Mouse (Mus musculus) MEL (cell line): Measurements from ENCODE around the gene Pten. TPM values are rescaled to one million over a fixed set of nuclear protein-coding genes. Genes with fewer than 3 reads are reported as not detected.

ENCODE experiments used
- DNase-seq: peaks from one replicate; pipeline ENCODE4 v3.0.0; 2011; ENCODE audit warnings: low read depth, low spot score
- H3K27ac ChIP-seq: 2 replicates; pipeline ENCODE4 v1.5.1; 2012; ENCODE audit warnings: low read depth, mild to moderate bottlenecking, control low read depth, low read length, moderate library complexity; ENCODE audit not compliant: control insufficient read depth
- H3K27me3 ChIP-seq, 2 experiments: fragments of 150-350 bp in 1 of 2; sonication (generic) in 1 of 2; 2 replicates each; pipeline ENCODE4 v1.6.1; 2012; ENCODE audit warnings: low read length in 2 of 2, mild to moderate bottlenecking in 2 of 2, improper control_type of control experiment in 1 of 2, moderate library complexity in 1 of 2; ENCODE audit not compliant: insufficient read depth in 2 of 2, control insufficient read depth in 1 of 2
- H3K36me3 ChIP-seq, 2 experiments: 2 replicates each; pipeline ENCODE4 v1.6.1; 2012 to 2014; ENCODE audit warnings: low read length in 2 of 2, improper control_type of control experiment in 1 of 2, inconsistent platforms in 1 of 2, mild to moderate bottlenecking in 1 of 2; ENCODE audit not compliant: insufficient read depth in 2 of 2, control insufficient read depth in 1 of 2
- H3K4me1 ChIP-seq, 2 experiments: fragments of 150-350 bp in 1 of 2; sonication (generic) in 1 of 2; 2 replicates each; pipeline ENCODE4 v1.6.1; 2012; ENCODE audit warnings: low read length in 2 of 2, improper control_type of control experiment in 1 of 2, mild to moderate bottlenecking in 1 of 2; ENCODE audit not compliant: insufficient read depth in 2 of 2, control insufficient read depth in 1 of 2
- H3K4me3 ChIP-seq, 2 experiments: fragments of 150-350 bp in 1 of 2; sonication (generic) in 1 of 2; 2 replicates each; pipeline ENCODE4 v1.5.1; 2012; ENCODE audit warnings: low read depth in 2 of 2, low read length in 2 of 2, mild to moderate bottlenecking in 2 of 2, moderate library complexity in 2 of 2, control low read depth in 1 of 2, improper control_type of control experiment in 1 of 2; ENCODE audit not compliant: control insufficient read depth in 1 of 2, insufficient read depth in 1 of 2
- H3K79me2 ChIP-seq: 2 replicates; pipeline ENCODE4 v1.6.1; 2012; ENCODE audit warnings: mild to moderate bottlenecking, low read length, moderate library complexity; ENCODE audit not compliant: control insufficient read depth, poor library complexity, insufficient read depth
- H3K9ac ChIP-seq: 2 replicates; pipeline ENCODE4 v1.6.1; 2012; ENCODE audit warnings: low read depth, mild to moderate bottlenecking, control low read depth, low read length, moderate library complexity; ENCODE audit not compliant: control insufficient read depth, poor library complexity, severe bottlenecking
- H3K9me3 ChIP-seq: fragments of 150-350 bp; sonication (generic); replicated peaks from 2 replicates; pipeline ENCODE4 v1.6.1; 2012; ENCODE audit warnings: mild to moderate bottlenecking, low read length, improper control_type of control experiment, moderate library complexity; ENCODE audit not compliant: insufficient read depth
- CHD1 ChIP-seq: IDR thresholded peaks from 2 replicates; pipeline ENCODE4 v1.6.1; 2012; ENCODE audit warnings: low read depth, mild to moderate bottlenecking, inconsistent platforms, low read length, improper control_type of control experiment
- CHD2 ChIP-seq: IDR thresholded peaks from 2 replicates; pipeline ENCODE4 v1.6.1; 2011; ENCODE audit warnings: low read length, improper control_type of control experiment
- CTCF ChIP-seq, 3 experiments: IDR thresholded peaks in 2 of 3; conservative IDR thresholded peaks in 1 of 3; 2 replicates each; pipeline ENCODE4 v1.5.1; 2011 to 2012; ENCODE audit warnings: low read length in 3 of 3, low read depth in 2 of 3, mild to moderate bottlenecking in 2 of 3, improper control_type of control experiment in 1 of 3, inconsistent platforms in 1 of 3, mixed read lengths in 1 of 3, moderate library complexity in 1 of 3; ENCODE audit not compliant: control insufficient read depth in 1 of 3, insufficient read depth in 1 of 3, poor library complexity in 1 of 3, severe bottlenecking in 1 of 3
- ELF1 ChIP-seq: IDR thresholded peaks from 2 replicates; pipeline ENCODE4 v1.6.1; 2014; ENCODE audit warnings: low read depth, mild to moderate bottlenecking, inconsistent platforms, low read length, improper control_type of control experiment, moderate library complexity
- EP300 ChIP-seq, 2 experiments: IDR thresholded peaks; 2 replicates each; pipeline ENCODE4 v1.6.1; 2011; ENCODE audit warnings: improper control_type of control experiment in 2 of 2, low read length in 2 of 2, low read depth in 1 of 2, mild to moderate bottlenecking in 1 of 2
- ETS1 ChIP-seq: IDR thresholded peaks from 2 replicates; pipeline ENCODE4 v1.6.1; 2012; ENCODE audit warnings: low read depth, mild to moderate bottlenecking, inconsistent platforms, low read length, improper control_type of control experiment, moderate library complexity
- HCFC1 ChIP-seq: IDR thresholded peaks from 2 replicates; pipeline ENCODE4 v1.6.1; 2012; ENCODE audit warnings: low read depth, mild to moderate bottlenecking, inconsistent platforms, low read length, improper control_type of control experiment, moderate library complexity
- JUND ChIP-seq: IDR thresholded peaks from 2 replicates; pipeline ENCODE4 v1.6.1; 2011; ENCODE audit warnings: low read depth, mild to moderate bottlenecking, improper control_type of control experiment, low read length
- MAFK ChIP-seq: IDR thresholded peaks from 2 replicates; pipeline ENCODE4 v1.6.1; 2011; ENCODE audit warnings: low read depth, mild to moderate bottlenecking, low read length, improper control_type of control experiment, borderline replicate concordance
- MAX ChIP-seq: IDR thresholded peaks from 2 replicates; pipeline ENCODE4 v1.6.1; 2011; ENCODE audit warnings: low read length, improper control_type of control experiment
- MAZ ChIP-seq: IDR thresholded peaks from 2 replicates; pipeline ENCODE4 v1.6.1; 2012; ENCODE audit warnings: low read depth, mild to moderate bottlenecking, inconsistent platforms, low read length, improper control_type of control experiment
- MXI1 ChIP-seq: IDR thresholded peaks from 2 replicates; pipeline ENCODE4 v1.6.1; 2011; ENCODE audit warnings: mild to moderate bottlenecking, low read depth, low read length, improper control_type of control experiment
- MYC ChIP-seq: IDR thresholded peaks from 2 replicates; pipeline ENCODE4 v1.6.1; 2011; ENCODE audit warnings: low read depth, mild to moderate bottlenecking, low read length, improper control_type of control experiment, moderate library complexity
- NELFE ChIP-seq: IDR thresholded peaks from 2 replicates; pipeline ENCODE4 v1.6.1; 2011; ENCODE audit warnings: low read depth, low read length, improper control_type of control experiment
- NRF1 ChIP-seq: IDR thresholded peaks from 2 replicates; pipeline ENCODE4 v1.6.1; 2014; ENCODE audit warnings: low read depth, mild to moderate bottlenecking, inconsistent platforms, low read length, improper control_type of control experiment, moderate library complexity; ENCODE audit not compliant: poor library complexity, insufficient read depth, severe bottlenecking
- POLR2AphosphoS2 ChIP-seq: IDR thresholded peaks from 2 replicates; pipeline ENCODE4 v1.6.1; 2011; ENCODE audit warnings: low read length, improper control_type of control experiment
- POLR2AphosphoS5 ChIP-seq: IDR thresholded peaks from 2 replicates; pipeline ENCODE4 v1.6.1; 2012; ENCODE audit warnings: low read depth, borderline replicate concordance, mild to moderate bottlenecking, inconsistent platforms, low read length, moderate library complexity, mixed read lengths
- RAD21 ChIP-seq: IDR thresholded peaks from 2 replicates; pipeline ENCODE4 v1.6.1; 2011; ENCODE audit warnings: mild to moderate bottlenecking, low read depth, low read length, improper control_type of control experiment
- RCOR1 ChIP-seq: IDR thresholded peaks from 2 replicates; pipeline ENCODE4 v1.6.1; 2012; ENCODE audit warnings: low read depth, mild to moderate bottlenecking, inconsistent platforms, low read length, improper control_type of control experiment
- TAL1 ChIP-seq: IDR thresholded peaks from 2 replicates; pipeline ENCODE4 v1.6.1; 2012; ENCODE audit warnings: mild to moderate bottlenecking, inconsistent platforms, low read length, moderate library complexity, mixed read lengths
- UBTF ChIP-seq: IDR thresholded peaks from 2 replicates; pipeline ENCODE4 v1.6.1; 2012; ENCODE audit warnings: low read depth, mild to moderate bottlenecking, inconsistent platforms, low read length, improper control_type of control experiment, moderate library complexity, borderline replicate concordance; ENCODE audit not compliant: insufficient read depth
- USF1 ChIP-seq: IDR thresholded peaks from 2 replicates; pipeline ENCODE4 v1.6.1; 2014; ENCODE audit warnings: low read depth, mild to moderate bottlenecking, inconsistent platforms, low read length, improper control_type of control experiment, moderate library complexity
- USF2 ChIP-seq, 2 experiments: IDR thresholded peaks; 2 replicates each; pipeline ENCODE4 v1.6.1; 2011 to 2012; ENCODE audit warnings: improper control_type of control experiment in 2 of 2, low read length in 2 of 2, borderline replicate concordance in 1 of 2, inconsistent platforms in 1 of 2, low read depth in 1 of 2, mild to moderate bottlenecking in 1 of 2; ENCODE audit not compliant: insufficient read depth in 1 of 2
- ZMIZ1 ChIP-seq: IDR thresholded peaks from 2 replicates; pipeline ENCODE4 v1.6.1; 2012; ENCODE audit warnings: low read depth, mild to moderate bottlenecking, inconsistent platforms, low read length, improper control_type of control experiment, moderate library complexity
- polyA plus RNA-seq, 2 experiments: library from polyadenylated mRNA; stranded (reverse) in 1 of 2; unstranded in 1 of 2; fragments of >175 nt in 1 of 2; fragments of >200 nt in 1 of 2; gene quantifications; 2 replicates each; pipeline versions ENCODE4 v1.2.1 to v1.2.4; 2012; ENCODE audit warnings: low replicate concordance in 2 of 2, low read depth in 1 of 2; ENCODE audit not compliant: insufficient read length in 2 of 2, insufficient read depth in 1 of 2, missing spikeins in 1 of 2
- total RNA-seq: library from RNA; depleted of rRNA; stranded (reverse); fragments of 300-350 nt; gene quantifications from 2 replicates; pipeline ENCODE4 v1.2.3, GENCODE M21; 2012

Pten gene
- total and polyA plus RNA-seq, 3 experiments, result 22.7 to 104 (median 35.8) TPM

DNA sequence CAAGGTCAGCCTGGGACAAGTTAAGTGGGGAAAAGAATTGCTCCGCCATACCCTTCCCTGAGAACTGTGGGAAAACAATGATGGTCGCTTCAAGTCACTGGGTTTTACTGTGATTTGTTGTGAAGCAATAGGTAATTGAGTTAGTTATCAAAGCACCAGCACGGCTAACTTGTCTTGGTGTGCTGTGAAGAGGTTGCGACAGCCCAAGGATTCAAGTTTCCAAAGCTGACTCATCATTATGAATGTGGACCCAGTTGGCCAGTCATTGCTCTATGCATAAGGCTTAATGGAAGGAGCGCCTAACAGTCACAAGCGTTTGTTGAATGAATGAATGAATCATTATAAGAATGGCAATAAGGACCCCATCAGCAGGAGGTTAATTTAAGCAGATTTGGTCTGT lies 4.9 kb upstream of the Pten start:
- no peak for DNase-seq
- peaks cover 3% of the 10 kb centered on the region; the same call in 1 of the 2 replicates for H3K79me2 ChIP-seq
- no peaks in the 10 kb centered on the region for H3K9me3 ChIP-seq

DNA sequence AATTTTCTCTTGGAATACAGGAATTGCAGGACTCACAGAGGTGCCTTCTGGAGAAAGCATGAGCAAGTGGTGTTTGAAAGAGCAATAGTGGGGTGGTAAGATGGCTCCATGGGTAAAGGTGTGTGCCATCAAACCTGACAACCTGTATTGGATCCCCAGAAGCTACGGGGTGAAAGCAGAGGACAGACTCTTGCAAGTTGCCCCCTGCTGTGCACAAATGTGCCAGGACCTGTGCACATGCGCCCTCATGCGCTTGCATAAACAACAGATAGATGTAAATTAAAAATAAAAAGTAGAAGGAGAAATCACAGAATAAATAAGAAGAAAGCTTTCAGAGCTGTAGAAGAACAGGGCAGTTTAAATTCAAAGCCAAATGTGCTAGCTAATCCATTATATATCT lies 3.9 kb upstream of the Pten start:
- TF ChIP-seq USF2 (IDR thresholded peaks at IDR 0.05; ENCODE audit: borderline replicate concordance in 1 of 2, insufficient read depth in 1 of 2, low read depth in 1 of 2, low read length in 2 of 2), result no peak
- TF ChIP-seq RCOR1, result no peak
- TF ChIP-seq CHD2, result no peak
- no peak for TF ChIP-seq NRF1
- TF ChIP-seq POLR2AphosphoS5, result no peak
- no peak for TF ChIP-seq ELF1
- TF ChIP-seq MAFK, result no peak
- TF ChIP-seq RAD21, result no peak
- no peak for TF ChIP-seq CTCF (IDR thresholded peaks at IDR 0.05 in 2 of 3, conservative IDR thresholded peaks at IDR 0.05 in 1 of 3; ENCODE audit: control insufficient read depth in 1 of 3, insufficient read depth in 1 of 3, low read depth in 2 of 3, low read length in 3 of 3, poor library complexity in 1 of 3, severe bottlenecking in 1 of 3)
- TF ChIP-seq JUND, result no peak
- no peak for TF ChIP-seq ZMIZ1
- TF ChIP-seq MAX, result no peak
- no peak for TF ChIP-seq MXI1
- TF ChIP-seq CHD1, result no peak
- TF ChIP-seq NELFE, result no peak
- no peak for TF ChIP-seq POLR2AphosphoS2
- TF ChIP-seq MYC, result no peak
- no peak for TF ChIP-seq TAL1
- Histone ChIP-seq H3K4me3 (no peak overlapping the region), H3K79me2 (peaks cover 12% of the 10 kb centered on the region), H3K36me3 (no peaks in the 10 kb centered on the region), H3K4me1 (no peaks in the 10 kb centered on the region), H3K9me3 (no peaks in the 10 kb centered on the region), H3K9ac (no peak overlapping the region), H3K27me3 (no peaks in the 10 kb centered on the region), H3K27ac (no peak overlapping the region)
- no peak for DNase-seq

More for the DNA sequence above, 4.9 kb upstream of the Pten start:
- Histone ChIP-seq H3K9ac (no peak overlapping the region), H3K4me3 (no peak overlapping the region), H3K36me3 (no peaks in the 10 kb centered on the region), H3K27ac (no peak overlapping the region), H3K27me3 (no peaks in the 10 kb centered on the region), H3K4me1 (no peaks in the 10 kb centered on the region)
- TF ChIP-seq RCOR1, result no peak
- no peak for TF ChIP-seq MAX
- no peak for TF ChIP-seq HCFC1
- no peak for TF ChIP-seq UBTF
- TF ChIP-seq JUND, result no peak
- no peak for TF ChIP-seq EP300 (IDR thresholded peaks at IDR 0.05; ENCODE audit: low read depth in 1 of 2, low read length in 2 of 2)
- no peak for TF ChIP-seq CHD2
- no peak for TF ChIP-seq ETS1
- TF ChIP-seq MAZ, result no peak
- TF ChIP-seq USF1, result no peak
- no peak for TF ChIP-seq CHD1
